Mouse (Mus musculus) c-Kit-positive CD71-negative TER-119-negative erythroid progenitor cells, embryonic 14.5 days (primary cell): ENCODE measurements around the gene Tnfaip3.

Source experiments
- DNase-seq: peaks from one replicate; pipeline ENCODE4 v3.0.0-alpha.2; 2013; ENCODE audit warnings: low read depth

Gene Tnfaip3

GRCm38 (mm10) chr10:18965601-18966000, 49.9 kb downstream of the Tnfaip3 start:
- no peak for DNase-seq

- DNase-seq = no peak
These were observed 50.6 kb downstream of the Tnfaip3 start for GRCm38 (mm10) chr10:18964856-18965255.

- no peak for DNase-seq
These were observed 55.5 kb downstream of the Tnfaip3 start for GRCm38 (mm10) chr10:18959777-18960492.

GRCm38 (mm10) chr10:18953706-18954071, 61.8 kb downstream of the Tnfaip3 start:
- no peak for DNase-seq

- DNase-seq = no peak
These were observed 62.3 kb downstream of the Tnfaip3 start for GRCm38 (mm10) chr10:18953011-18953705.
